Mouse (Mus musculus): Measurements from ENCODE around the gene Mcoln2. TPM values are rescaled to one million over a fixed set of nuclear protein-coding genes. Genes with fewer than 3 reads are reported as not detected.
"Not testable (repeated sequence)": the region's sequence is repeated elsewhere in the genome, so short reads cannot be mapped to it uniquely, and the experiment has no call there.

Gene Mcoln2
- polyA plus RNA-seq, 1 experiment from 2014 or later = 0.51 TPM

- no peak overlapping the region for H3K4me3 ChIP-seq
- 85% methylated on average over 5 of the region's 5 CpGs for WGBS
- no peak for ATAC-seq (ENCODE audit: insufficient number of reproducible peaks, insufficient read depth, low FRiP score, low TSS enrichment, low read depth)
- H3K27me3 ChIP-seq = no peaks in the 10 kb centered on the region
- H3K9ac ChIP-seq = no peak overlapping the region
- no peaks in the 10 kb centered on the region for H3K9me3 ChIP-seq
- H3K4me2 ChIP-seq = no peak overlapping the region
- no peaks in the 10 kb centered on the region for H3K4me1 ChIP-seq
- H3K36me3 ChIP-seq = no peaks in the 10 kb centered on the region
- H3K27ac ChIP-seq = no peak overlapping the region
Observed at GRCm38 (mm10) chr3:146195153-146195552, 45.5 kb downstream of the Mcoln2 start.

DNA sequence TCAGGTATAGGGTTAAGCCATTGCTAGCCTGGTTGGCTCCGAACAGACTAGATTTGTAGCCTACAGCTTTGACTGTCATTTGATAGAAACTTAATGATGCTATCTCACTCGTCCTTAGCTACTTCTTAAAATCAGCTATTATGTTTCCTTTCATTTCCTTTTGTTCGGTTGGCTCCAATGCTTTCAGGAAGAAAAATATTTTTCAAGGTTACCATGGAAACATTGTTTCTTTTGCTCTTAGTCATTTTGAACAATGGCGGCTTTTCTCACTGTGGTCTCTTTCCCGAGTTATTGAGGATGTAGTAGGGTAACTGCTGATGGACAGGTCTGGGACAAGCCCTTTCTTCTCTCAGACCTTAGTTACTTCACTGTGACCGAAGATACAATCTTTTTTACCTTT lies 46.7 kb downstream of the Mcoln2 start:
- H3K9me3 ChIP-seq = no peaks in the 10 kb centered on the region
- H3K36me3 ChIP-seq = no peaks in the 10 kb centered on the region
- no peaks in the 10 kb centered on the region for H3K27me3 ChIP-seq
- no peak for ATAC-seq (ENCODE audit: insufficient number of reproducible peaks, insufficient read depth, low FRiP score, low TSS enrichment, low read depth)
- 58% methylated on average over 6 of the region's 6 CpGs for WGBS
- no peak overlapping the region for H3K4me2 ChIP-seq
- H3K4me1 ChIP-seq = no peaks in the 10 kb centered on the region
- no peak overlapping the region for H3K9ac ChIP-seq
- H3K4me3 ChIP-seq = no peak overlapping the region
- no peak overlapping the region for H3K27ac ChIP-seq

GRCm38 (mm10) chr3:146196780-146197743 lies 47.4 kb downstream of the Mcoln2 start:
- Histone ChIP-seq H3K9me3 (no peaks in the 10 kb centered on the region), H3K36me3 (no peaks in the 10 kb centered on the region), H3K4me2 (no peak overlapping the region), H3K27me3 (no peaks in the 10 kb centered on the region), H3K9ac (no peak overlapping the region), H3K4me1 (no peaks in the 10 kb centered on the region), H3K4me3 (no peak overlapping the region), H3K27ac (no peak overlapping the region)
- WGBS = 81% methylated on average over 17 of the region's 17 CpGs
- no peak for ATAC-seq (ENCODE audit: insufficient number of reproducible peaks, insufficient read depth, low FRiP score, low TSS enrichment, low read depth)

GRCm38 (mm10) chr3:146197785-146198184 lies 48.2 kb downstream of the Mcoln2 start:
- WGBS = 82% methylated on average over 12 of the region's 12 CpGs
- H3K27ac ChIP-seq = no peak overlapping the region

DNA sequence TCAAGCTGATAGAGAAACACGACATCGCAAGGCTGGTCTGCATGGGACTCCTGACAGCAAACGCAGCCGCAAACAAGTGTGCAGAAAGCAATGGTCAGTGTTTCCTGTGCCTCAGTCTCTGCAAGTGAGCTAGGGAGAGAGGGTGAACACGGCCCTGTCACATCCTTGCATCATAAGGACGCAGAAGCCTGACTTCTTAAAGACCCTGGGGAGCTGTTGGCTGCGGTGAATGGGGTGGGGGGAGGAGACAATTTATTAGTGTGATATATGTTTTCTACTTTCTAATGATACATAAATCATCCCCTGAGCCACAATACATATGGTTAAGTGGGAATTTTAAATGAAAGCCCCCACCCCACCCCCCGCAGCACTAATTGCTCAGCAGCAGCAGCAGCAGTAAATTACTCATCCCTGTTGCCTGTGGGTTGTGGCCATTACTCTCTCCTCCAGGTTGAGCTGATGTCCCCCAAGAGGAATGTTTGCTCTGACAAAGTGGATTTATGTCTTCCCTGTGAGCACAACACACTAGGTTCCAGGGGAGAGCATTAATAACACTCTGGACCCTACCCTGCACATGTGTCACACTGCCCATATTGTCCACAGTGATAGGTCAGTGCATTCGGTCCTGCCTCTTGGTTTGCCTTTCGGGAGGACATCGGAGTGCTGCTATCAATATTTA lies 49.3 kb downstream of the Mcoln2 start:
- H3K4me3 ChIP-seq = no peak overlapping the region
- H3K9me3 ChIP-seq = no peaks in the 10 kb centered on the region
- no peaks in the 10 kb centered on the region for H3K36me3 ChIP-seq
- no peak overlapping the region for H3K27ac ChIP-seq
- H3K9ac ChIP-seq = no peak overlapping the region
- no peaks in the 10 kb centered on the region for H3K4me1 ChIP-seq
- WGBS = 80% methylated on average over 11 of the region's 11 CpGs
- no peaks in the 10 kb centered on the region for H3K27me3 ChIP-seq
- ATAC-seq (ENCODE audit: insufficient number of reproducible peaks, insufficient read depth, low FRiP score, low TSS enrichment, low read depth) = no peak
- H3K4me2 ChIP-seq = no peak overlapping the region

More at GRCm38 (mm10) chr3:146197785-146198184, 48.2 kb downstream of the Mcoln2 start:
- Histone ChIP-seq H3K36me3 (no peaks in the 10 kb centered on the region), H3K4me2 (no peak overlapping the region), H3K27me3 (no peaks in the 10 kb centered on the region), H3K4me1 (no peaks in the 10 kb centered on the region), H3K9me3 (no peaks in the 10 kb centered on the region), H3K9ac (no peak overlapping the region), H3K4me3 (no peak overlapping the region)
- ATAC-seq (ENCODE audit: insufficient number of reproducible peaks, insufficient read depth, low FRiP score, low TSS enrichment, low read depth) = no peak

DNA sequence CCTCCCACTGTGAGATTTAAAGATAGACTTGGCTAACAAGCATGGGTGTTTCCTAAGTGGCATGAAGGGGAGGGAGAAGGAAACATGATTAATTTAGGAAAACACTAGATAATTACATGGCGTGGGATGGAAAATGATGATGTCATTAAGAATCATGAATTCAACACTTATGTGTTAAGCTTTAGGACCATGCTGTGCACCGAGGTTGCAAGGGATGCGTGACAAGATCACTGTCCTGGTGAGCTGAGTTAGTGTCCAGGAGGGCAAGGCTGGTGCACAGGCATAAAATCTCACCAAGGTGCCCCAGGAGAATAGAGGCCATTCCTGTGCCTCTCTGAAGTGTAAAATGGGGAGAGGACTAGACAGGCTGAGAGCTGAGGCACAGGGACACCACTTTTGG lies 49.9 kb downstream of the Mcoln2 start:
- WGBS = 76% methylated on average over 3 of the region's 3 CpGs
- Histone ChIP-seq H3K27ac (no peak overlapping the region), H3K4me1 (no peaks in the 10 kb centered on the region), H3K9me3 (no peaks in the 10 kb centered on the region), H3K4me2 (no peak overlapping the region), H3K9ac (no peak overlapping the region), H3K36me3 (no peaks in the 10 kb centered on the region), H3K27me3 (peaks cover 3% of the 10 kb centered on the region; the same call in 1 of the 2 replicates), H3K4me3 (no peak overlapping the region)
- no peak for ATAC-seq (ENCODE audit: insufficient number of reproducible peaks, insufficient read depth, low FRiP score, low TSS enrichment, low read depth)

GRCm38 (mm10) chr3:146204375-146204774 lies 54.7 kb downstream of the Mcoln2 start:
- Histone ChIP-seq H3K9ac (no peak overlapping the region), H3K27me3 (peaks cover 3% of the 10 kb centered on the region; the same call in 1 of the 2 replicates), H3K36me3 (no peaks in the 10 kb centered on the region), H3K27ac (no peak overlapping the region), H3K4me2 (no peak overlapping the region), H3K4me1 (no peaks in the 10 kb centered on the region), H3K9me3 (no peaks in the 10 kb centered on the region), H3K4me3 (no peak overlapping the region)
- no peak for ATAC-seq (ENCODE audit: insufficient number of reproducible peaks, insufficient read depth, low FRiP score, low TSS enrichment, low read depth)
- WGBS = 73% methylated on average over 2 of the region's 2 CpGs

GRCm38 (mm10) chr3:146205305-146205704 lies 55.7 kb downstream of the Mcoln2 start:
- Histone ChIP-seq H3K4me3 (no peak overlapping the region), H3K27ac (no peak overlapping the region), H3K4me2 (no peak overlapping the region), H3K4me1 (no peaks in the 10 kb centered on the region), H3K27me3 (peaks cover 3% of the 10 kb centered on the region; the same call in 1 of the 2 replicates), H3K9ac (no peak overlapping the region), H3K36me3 (no peaks in the 10 kb centered on the region), H3K9me3 (no peaks in the 10 kb centered on the region)
- ATAC-seq (ENCODE audit: insufficient number of reproducible peaks, insufficient read depth, low FRiP score, low TSS enrichment, low read depth) = no peak
- WGBS = 81% methylated on average over 11 of the region's 11 CpGs

DNA sequence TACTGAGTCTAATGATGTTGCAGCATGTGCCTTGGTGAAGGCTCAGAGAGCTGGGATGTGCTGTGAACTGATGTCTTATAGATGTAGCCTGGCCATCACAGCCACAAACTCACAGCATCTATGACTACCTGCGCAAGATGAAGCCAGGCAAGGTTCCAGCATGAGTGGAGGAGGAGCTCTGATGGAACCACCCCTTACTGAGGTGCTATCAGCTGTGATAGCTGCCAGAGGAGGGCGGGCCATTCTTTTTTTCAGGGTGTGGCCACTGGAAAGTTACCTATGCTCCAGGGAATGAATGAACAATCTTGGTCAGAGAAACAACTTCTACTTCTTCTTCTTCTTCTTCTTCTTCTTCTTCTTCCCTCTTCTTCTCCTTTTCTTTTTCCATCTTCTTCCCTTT lies 57.0 kb downstream of the Mcoln2 start:
- no peak overlapping the region for H3K27ac ChIP-seq
- no peak for ATAC-seq (ENCODE audit: insufficient number of reproducible peaks, insufficient read depth, low FRiP score, low TSS enrichment, low read depth)
- WGBS = 73% methylated on average over 2 of the region's 2 CpGs

DNA sequence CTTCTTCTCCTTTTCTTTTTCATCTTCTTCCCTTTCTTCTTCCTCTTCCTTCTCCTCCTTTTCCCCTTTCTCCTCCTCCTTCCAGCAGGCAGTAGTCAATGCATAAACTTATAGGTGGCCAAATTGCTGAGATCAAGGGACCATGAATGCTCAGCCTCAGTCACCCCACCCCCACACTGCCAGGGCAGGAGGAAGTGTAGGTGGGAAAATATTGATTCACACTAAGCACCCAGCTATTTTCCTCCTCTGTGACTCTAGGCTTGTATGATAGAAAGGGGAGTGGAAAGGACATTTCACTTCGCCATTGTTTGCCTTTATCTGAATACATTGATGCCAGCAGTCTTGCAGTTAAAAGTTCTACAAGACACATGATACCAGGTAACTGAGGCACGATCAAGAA lies 57.8 kb downstream of the Mcoln2 start:
- H3K4me1 ChIP-seq = no peaks in the 10 kb centered on the region
- H3K9me3 ChIP-seq = no peaks in the 10 kb centered on the region
- no peak overlapping the region for H3K27ac ChIP-seq
- no peaks in the 10 kb centered on the region for H3K36me3 ChIP-seq
- H3K4me3 ChIP-seq = no peak overlapping the region
- H3K27me3 ChIP-seq = peaks cover 3% of the 10 kb centered on the region; the same call in 1 of the 2 replicates
- WGBS = 66% methylated on average over 2 of the region's 2 CpGs
- H3K9ac ChIP-seq = no peak overlapping the region
- no peak for ATAC-seq (ENCODE audit: insufficient number of reproducible peaks, insufficient read depth, low FRiP score, low TSS enrichment, low read depth)
- no peak overlapping the region for H3K4me2 ChIP-seq

More for the DNA sequence above, 57.0 kb downstream of the Mcoln2 start:
- Histone ChIP-seq H3K36me3 (no peaks in the 10 kb centered on the region), H3K4me2 (no peak overlapping the region), H3K9me3 (no peaks in the 10 kb centered on the region), H3K27me3 (peaks cover 3% of the 10 kb centered on the region; the same call in 1 of the 2 replicates), H3K9ac (no peak overlapping the region), H3K4me3 (no peak overlapping the region), H3K4me1 (no peaks in the 10 kb centered on the region)

GRCm38 (mm10) chr3:146209759-146210158 lies 60.1 kb downstream of the Mcoln2 start:
- H3K4me1 ChIP-seq; H3K27me3 ChIP-seq; ATAC-seq (ENCODE audit: insufficient number of reproducible peaks, insufficient read depth, low FRiP score, low TSS enrichment, low read depth); H3K27ac ChIP-seq; H3K9ac ChIP-seq; H3K9me3 ChIP-seq; H3K36me3 ChIP-seq; H3K4me2 ChIP-seq; H3K4me3 ChIP-seq: not testable (repeated sequence)
- 89% methylated on average over 8 of the region's 8 CpGs for WGBS
